Mouse (Mus musculus) colon, adult 2 months (tissue): ENCODE data around the gene Wdr78. TPM values are rescaled to one million over a fixed set of nuclear protein-coding genes. Genes with fewer than 3 reads are reported as not detected.

Source experiments
- polyA plus RNA-seq: library from polyadenylated mRNA; depleted of rRNA; stranded (reverse); fragments of >200 nt; gene quantifications from 2 replicates; pipeline ENCODE4 v1.2.3, GENCODE M21; 2012; rRNA removed

The Wdr78 gene
- 0.36 and 0.76 TPM in 2 replicates for polyA plus RNA-seq

GRCm38 (mm10) chr4:103114184-103115111 is at the start of gene Wdr78, which contains the start of gene Mier1:
TSS of gene Wdr78 (minus strand) at chr4:103114555.
TSS of gene Mier1 (plus strand) at chr4:103114390.

GRCm38 (mm10) chr4:103026621-103027020 is 87.7 kb downstream of the Wdr78 start, which contains the start of gene Insl5:
TSS of gene Insl5 (minus strand) at chr4:103026842.

Other genes starting within 250 kb of the Wdr78 start
- 0.27 and 0.28 TPM in 2 replicates for gene Tctex1d1, start 135.9 kb downstream of the Wdr78 start, polyA plus RNA-seq
- 107 and 144 TPM in 2 replicates for gene Insl5, start 87.7 kb downstream of the Wdr78 start, polyA plus RNA-seq
- 10.6 and 11.5 TPM in 2 replicates for gene Mier1, start 165 bp downstream of the Wdr78 start, polyA plus RNA-seq
- gene Slc35d1, start 100.6 kb upstream of the Wdr78 start, polyA plus RNA-seq, result 12.0 and 14.5 TPM in 2 replicates
- gene 4921539E11Rik, start 176.3 kb upstream of the Wdr78 start, polyA plus RNA-seq, result not detected in 2 replicates
- gene Oma1, start 199.3 kb upstream of the Wdr78 start, polyA plus RNA-seq, result 12.8 and 20.5 TPM in 2 replicates